Mouse (Mus musculus) E14TG2a.4 (cell line): ENCODE data around the gene Ahnak2.

Source experiments
- CTCF ChIP-seq: conservative IDR thresholded peaks from 2 replicates; pipeline ENCODE4 v1.5.1; 2014; ENCODE audit warnings: low read length
- NANOG ChIP-seq: IDR thresholded peaks from 2 replicates; pipeline ENCODE4 v1.6.1; 2014; ENCODE audit warnings: borderline replicate concordance, low read length, mixed read lengths

GRCm38 (mm10) chr12:112732591-112732990 is 69.9 kb downstream of the Ahnak2 start:
- TF ChIP-seq CTCF (no peak), NANOG (no peak)
